Mouse (Mus musculus): ENCODE results near the gene P4ha2. TPM values are rescaled to one million over a fixed set of nuclear protein-coding genes. Genes with fewer than 3 reads are reported as not detected.

Gene P4ha2
- not detected for polyA plus RNA-seq (2017; shearing (Covaris generic))

DNA sequence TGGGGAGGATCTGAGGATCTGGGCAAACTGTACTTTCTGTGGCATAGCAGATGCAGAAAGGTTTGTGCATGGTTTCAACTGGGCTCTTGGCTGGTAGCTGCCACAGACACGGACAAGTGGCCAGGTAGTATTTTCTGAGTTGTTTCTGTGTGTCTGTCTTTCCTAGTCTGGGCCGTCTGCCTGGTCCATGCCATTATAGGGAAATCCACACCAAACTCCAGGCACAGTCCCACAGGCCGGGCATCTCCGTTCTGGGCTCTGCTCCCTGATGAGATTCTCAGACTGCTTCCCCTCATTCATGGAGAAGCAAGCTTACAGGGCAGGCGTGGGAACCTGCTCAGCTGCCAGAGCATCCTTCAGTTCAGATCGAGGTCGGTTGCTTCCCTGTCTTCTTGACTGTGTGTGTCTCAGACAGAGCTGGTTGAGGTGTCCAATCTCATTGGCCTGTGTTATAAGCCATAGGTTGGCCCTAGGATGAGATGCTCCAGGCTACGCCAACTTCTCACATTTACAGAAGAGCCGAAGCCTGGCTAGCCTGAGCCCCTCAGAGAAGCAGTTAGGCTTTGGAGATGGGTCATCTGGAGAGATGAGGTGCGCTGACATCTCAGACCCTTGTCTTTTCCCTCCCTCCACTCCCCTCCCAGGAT, at the start of gene P4ha2:
Gene P4ha2 (plus strand): TSS at position 51 of the 647 bp plus-strand sequence.

DNA sequence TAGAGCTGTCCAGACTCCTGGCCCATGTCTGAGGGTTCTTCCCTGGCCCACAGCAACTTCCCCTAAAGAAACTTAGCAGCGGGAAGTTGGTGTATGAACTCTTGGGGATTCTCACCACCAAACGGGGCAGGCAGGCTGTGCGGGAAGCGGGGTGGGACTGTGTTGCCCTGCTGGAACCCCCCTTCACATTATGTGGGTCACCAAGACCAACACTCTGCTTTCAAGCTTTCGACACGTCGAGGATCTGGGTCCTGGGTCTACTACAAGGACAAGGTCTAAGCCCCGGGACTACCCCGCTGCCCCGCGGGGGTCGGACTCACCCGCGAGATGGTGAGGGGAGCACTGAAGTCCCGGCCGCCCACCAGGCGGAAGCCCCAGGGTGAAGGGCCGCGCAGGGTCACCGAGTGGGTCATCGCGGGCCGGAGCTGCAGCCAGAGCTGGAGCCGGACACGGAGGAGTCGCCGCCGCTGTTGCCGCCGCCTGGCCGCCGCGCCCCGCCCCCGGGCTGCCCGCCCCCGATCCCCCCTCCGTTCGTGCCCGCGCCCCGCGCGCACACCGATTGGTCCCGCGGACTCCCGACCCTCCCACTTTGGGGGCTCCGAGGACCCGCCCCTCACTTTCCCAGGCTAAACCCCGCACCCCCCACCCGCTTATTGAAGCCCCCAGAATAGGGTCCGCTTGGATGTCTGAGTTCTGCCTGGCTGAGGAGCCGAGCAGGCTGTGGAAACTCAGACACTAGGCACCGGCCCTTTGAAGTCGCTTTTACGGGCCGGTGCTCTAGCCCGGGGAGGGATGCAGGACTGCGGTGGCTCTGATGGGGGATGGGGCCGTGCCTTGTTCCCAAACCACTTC, 31.1 kb upstream of the P4ha2 start, which contains the start of gene Pdlim4:
Gene Pdlim4 (minus strand): TSS at position 495 of the 852 bp plus-strand sequence.

Other genes starting within 250 kb of the P4ha2 start
- gene Gm12216, start 240.8 kb upstream of the P4ha2 start, polyA plus RNA-seq (2017; shearing (Covaris generic)), result 10 to 100 TPM; 31.6 to 40.9 TPM
- 10 to 100 TPM; 18.3 to 30.9 TPM for gene Slc22a5, start 208.4 kb upstream of the P4ha2 start, polyA plus RNA-seq (2017; shearing (Covaris generic))
- 1 to 10 TPM in 1 of 2 experiments, under 1 TPM in 1; 0.80 to 8.8 TPM for gene Slc22a21, start 119.8 kb upstream of the P4ha2 start, polyA plus RNA-seq (2017; shearing (Covaris generic))
- gene Slc22a4, start 72.0 kb upstream of the P4ha2 start, polyA plus RNA-seq (2017; shearing (Covaris generic)), result 10 to 100 TPM in 1 of 2 experiments, under 1 TPM in 1; 0.30 to 12.0 TPM
- 10 to 100 TPM in 1 of 2 experiments, 1 to 10 TPM in 1; 2.3 to 72.6 TPM for gene Pdlim4, start 31.1 kb upstream of the P4ha2 start, polyA plus RNA-seq (2017; shearing (Covaris generic))
- gene Csf2, start 149.6 kb downstream of the P4ha2 start, polyA plus RNA-seq (2017; shearing (Covaris generic)), result 1 to 10 TPM in 1 of 2 experiments, under 1 TPM in 1; 0.27 to 4.3 TPM
- gene Il3, start 167.2 kb downstream of the P4ha2 start, polyA plus RNA-seq (2017; shearing (Covaris generic)), result not detected
- under 1 TPM; 0.05 to 0.59 TPM for gene Acsl6, start 203.7 kb downstream of the P4ha2 start, polyA plus RNA-seq (2017; shearing (Covaris generic))

All from inflammation-experienced regulatory T-cells (primary cell).